Mouse (Mus musculus) erythroblast, embryonic 14.5 days (primary cell): ENCODE results near the gene Snrpd2. TPM values are rescaled to one million over a fixed set of nuclear protein-coding genes. Genes with fewer than 3 reads are reported as not detected.
A peak's percentile ranks its signal among the peaks of the same experiment; 100 is the strongest.

Experiments used
- H3K27me3 ChIP-seq: 2 replicates; pipeline ENCODE4 v1.6.1; 2012; ENCODE audit warnings: inconsistent platforms; ENCODE audit not compliant: control insufficient read depth
- H3K36me3 ChIP-seq: 2 replicates; pipeline ENCODE4 v1.6.1; 2012; ENCODE audit warnings: mild to moderate bottlenecking, inconsistent platforms; ENCODE audit not compliant: control insufficient read depth
- H3K4me1 ChIP-seq: 2 replicates; pipeline ENCODE4 v1.6.1; 2012; ENCODE audit warnings: inconsistent platforms; ENCODE audit not compliant: control insufficient read depth
- H3K4me3 ChIP-seq: replicated peaks from 2 replicates; pipeline ENCODE3; 2012; ENCODE audit warnings: moderate library complexity, mild to moderate bottlenecking, inconsistent platforms
- H3K9me3 ChIP-seq: 2 replicates; pipeline ENCODE4 v1.6.1; 2012; ENCODE audit warnings: low read length, inconsistent platforms, mixed read lengths; ENCODE audit not compliant: control insufficient read depth
- GATA1 ChIP-seq: IDR thresholded peaks from 2 replicates; pipeline ENCODE4 v1.6.1; 2012; ENCODE audit warnings: low read length, inconsistent platforms, mixed read lengths
- TAL1 ChIP-seq: IDR thresholded peaks from 3 replicates; pipeline ENCODE4 v1.6.1; 2012; ENCODE audit warnings: low read length, inconsistent platforms, mixed read lengths
- polyA plus RNA-seq: library from polyadenylated mRNA; stranded (reverse); fragments of >175 nt; gene quantifications from 2 replicates; pipeline ENCODE4 v1.2.3, GENCODE M21; 2012

Gene Snrpd2
- 9.5 and 12.3 TPM in 2 replicates for polyA plus RNA-seq

- H3K9me3 ChIP-seq, result no peaks in the 10 kb centered on the region
- peaks cover 13% of the 10 kb centered on the region for H3K27me3 ChIP-seq
- H3K4me3 ChIP-seq, result peak within 1 kb of the TSS; percentile 81
- H3K36me3 ChIP-seq, result peaks cover 40% of the 10 kb centered on the region
- TF ChIP-seq GATA1 (no peak), TAL1 (no peak)
- peaks cover 50% of the 10 kb centered on the region for H3K4me1 ChIP-seq
Observed at GRCm38 (mm10) chr7:19149626-19150025, at the start of gene Snrpd2. TSS of gene Snrpd2 (plus strand) at chr7:19149722.

DNA sequence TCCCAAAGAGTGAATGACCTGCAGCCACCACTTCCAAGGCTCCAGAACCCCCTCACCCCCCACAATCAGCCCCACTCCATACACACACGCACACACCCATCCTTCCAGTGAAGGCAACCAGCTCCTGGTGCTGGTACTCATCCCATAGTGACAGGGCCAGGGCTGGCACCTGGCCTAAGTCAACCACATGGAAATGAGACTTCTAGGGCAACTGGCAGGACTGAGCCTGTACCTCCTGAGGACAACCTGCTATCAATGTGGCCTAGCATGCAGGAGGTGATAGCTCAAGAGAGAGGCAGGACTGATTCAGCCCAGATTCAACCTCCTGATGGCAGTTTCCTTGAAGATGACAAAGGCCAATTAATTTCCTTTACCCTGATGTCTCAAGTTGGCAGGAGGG, 49.2 kb upstream of the Snrpd2 start:
- TF ChIP-seq TAL1 (no peak), GATA1 (no peak)
- H3K36me3 ChIP-seq, result peaks cover 3% of the 10 kb centered on the region; the same call in 1 of the 2 replicates
- H3K4me3 ChIP-seq, result no peak overlapping the region
- H3K4me1 ChIP-seq, result peaks cover 25% of the 10 kb centered on the region
- H3K27me3 ChIP-seq, result peaks cover 38% of the 10 kb centered on the region
- no peaks in the 10 kb centered on the region for H3K9me3 ChIP-seq

DNA sequence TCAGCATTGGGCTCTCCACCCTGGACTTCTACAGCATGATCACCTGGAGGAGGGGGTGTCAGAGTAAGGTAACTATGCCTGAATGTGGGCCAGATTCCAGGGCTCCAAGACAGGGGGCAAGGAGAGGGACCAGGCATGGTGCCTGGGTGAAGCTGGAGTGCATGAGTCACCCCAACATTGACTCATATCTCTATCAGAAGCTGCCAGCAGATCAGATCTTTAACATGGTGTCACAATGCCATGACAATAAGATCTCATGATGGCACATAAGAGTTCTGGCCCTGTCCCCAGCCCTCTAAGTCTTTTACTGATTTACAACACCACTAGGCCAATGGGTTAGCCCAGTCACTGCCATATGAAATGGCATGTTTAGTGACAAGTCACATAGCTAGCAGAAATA, 45.8 kb upstream of the Snrpd2 start:
- Histone ChIP-seq H3K4me1 (no peaks in the 10 kb centered on the region), H3K4me3 (no peak overlapping the region), H3K9me3 (no peaks in the 10 kb centered on the region), H3K27me3 (peaks cover 16% of the 10 kb centered on the region), H3K36me3 (no peaks in the 10 kb centered on the region)
- TF ChIP-seq GATA1, result no peak
- no peak for TF ChIP-seq TAL1

GRCm38 (mm10) chr7:19104486-19104885, 45.0 kb upstream of the Snrpd2 start:
- no peaks in the 10 kb centered on the region for H3K4me1 ChIP-seq
- no peaks in the 10 kb centered on the region for H3K9me3 ChIP-seq
- H3K36me3 ChIP-seq, result no peaks in the 10 kb centered on the region
- no peak for TF ChIP-seq TAL1
- TF ChIP-seq GATA1, result no peak
- peaks cover 13% of the 10 kb centered on the region for H3K27me3 ChIP-seq
- H3K4me3 ChIP-seq, result no peak overlapping the region

- no peaks in the 10 kb centered on the region for H3K36me3 ChIP-seq
- no peak for TF ChIP-seq TAL1
- no peak for TF ChIP-seq GATA1
- no peak overlapping the region for H3K4me3 ChIP-seq
- peaks cover 17% of the 10 kb centered on the region for H3K27me3 ChIP-seq
- no peaks in the 10 kb centered on the region for H3K4me1 ChIP-seq
- no peaks in the 10 kb centered on the region for H3K9me3 ChIP-seq
Observed at GRCm38 (mm10) chr7:19107436-19107835, 42.1 kb upstream of the Snrpd2 start.

- Histone ChIP-seq H3K4me1 (no peaks in the 10 kb centered on the region), H3K27me3 (peaks cover 20% of the 10 kb centered on the region), H3K36me3 (no peaks in the 10 kb centered on the region)
Observed at GRCm38 (mm10) chr7:19109565-19109964, 40.0 kb upstream of the Snrpd2 start.

GRCm38 (mm10) chr7:19118028-19118771, 31.3 kb upstream of the Snrpd2 start, which contains the start of gene Gm4969:
TSS of gene Gm4969 (minus strand) at chr7:19118368.
- Histone ChIP-seq H3K36me3 (no peaks in the 10 kb centered on the region; the same call in 1 of the 2 replicates), H3K9me3 (peaks cover 13% of the 10 kb centered on the region), H3K4me3 (peak within 1 kb of the TSS; percentile 77), H3K4me1 (peaks cover 36% of the 10 kb centered on the region), H3K27me3 (peaks cover 12% of the 10 kb centered on the region)
- no peak for TF ChIP-seq GATA1
- TF ChIP-seq TAL1, result no peak

More at GRCm38 (mm10) chr7:19109565-19109964, 40.0 kb upstream of the Snrpd2 start:
- no peak for TF ChIP-seq GATA1
- TF ChIP-seq TAL1, result no peak
- no peaks in the 10 kb centered on the region for H3K9me3 ChIP-seq
- H3K4me3 ChIP-seq, result no peak overlapping the region

- H3K4me3 ChIP-seq, result peak overlapping the region; percentile 77
- no peaks in the 10 kb centered on the region; the same call in none of the 2 replicates for H3K36me3 ChIP-seq
- TF ChIP-seq GATA1 (no peak), TAL1 (no peak)
- H3K27me3 ChIP-seq, result peaks cover 12% of the 10 kb centered on the region
- peaks cover 13% of the 10 kb centered on the region for H3K9me3 ChIP-seq
- peaks cover 36% of the 10 kb centered on the region for H3K4me1 ChIP-seq
Observed at GRCm38 (mm10) chr7:19119083-19119482, 30.4 kb upstream of the Snrpd2 start.

DNA sequence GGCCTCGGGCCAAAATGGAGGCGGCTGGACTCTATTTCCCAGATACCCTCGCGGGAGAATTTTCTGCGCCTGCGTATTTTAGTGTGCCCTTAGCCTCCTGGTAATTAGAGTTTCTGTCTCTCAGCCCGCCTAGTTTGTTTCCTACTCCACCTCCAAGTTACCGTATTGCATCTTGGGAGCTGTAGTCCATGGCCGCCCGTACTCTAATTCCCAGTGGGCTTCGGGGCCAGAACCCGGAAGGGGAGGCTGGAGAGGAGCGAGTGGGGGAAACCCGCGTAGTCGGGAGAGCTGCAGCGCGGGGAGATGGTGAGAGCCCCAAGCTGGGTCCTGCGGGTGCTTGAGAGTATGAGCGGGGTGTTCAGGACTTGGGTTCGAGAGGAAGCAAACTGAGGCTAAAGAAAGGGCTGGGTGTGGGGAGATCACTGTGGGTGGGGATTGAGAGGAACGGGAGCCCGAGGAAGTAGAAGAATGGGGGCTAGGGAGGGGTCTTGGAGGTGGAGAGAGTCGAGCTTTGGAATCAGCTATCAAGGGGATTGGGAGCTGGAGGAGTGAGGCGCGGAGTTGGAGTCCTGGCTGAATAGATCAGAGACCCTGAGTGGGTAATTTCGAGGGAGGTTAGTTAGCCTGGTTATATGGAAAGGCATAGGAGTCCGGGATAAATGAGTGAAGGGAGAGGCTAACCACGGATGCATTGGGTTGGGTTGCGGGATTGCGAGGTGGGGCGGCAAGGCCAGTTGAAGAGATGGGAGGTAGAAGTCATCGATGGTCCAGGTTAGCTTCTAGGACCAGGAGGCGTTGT, 29.7 kb upstream of the Snrpd2 start, which contains the start of gene Fbxo46:
Fbxo46 (plus strand) TSS at position 229 of the 799 bp plus-strand sequence.
- peak within 1 kb of the TSS; percentile 77 for H3K4me3 ChIP-seq
- peaks cover 36% of the 10 kb centered on the region for H3K4me1 ChIP-seq
- peaks cover 3% of the 10 kb centered on the region for H3K36me3 ChIP-seq
- TF ChIP-seq GATA1 (no peak), TAL1 (no peak)
- H3K9me3 ChIP-seq, result peaks cover 13% of the 10 kb centered on the region
- peaks cover 12% of the 10 kb centered on the region for H3K27me3 ChIP-seq
